Mouse (Mus musculus): ENCODE measurements around the gene Dab1.

The Dab1 gene

DNA sequence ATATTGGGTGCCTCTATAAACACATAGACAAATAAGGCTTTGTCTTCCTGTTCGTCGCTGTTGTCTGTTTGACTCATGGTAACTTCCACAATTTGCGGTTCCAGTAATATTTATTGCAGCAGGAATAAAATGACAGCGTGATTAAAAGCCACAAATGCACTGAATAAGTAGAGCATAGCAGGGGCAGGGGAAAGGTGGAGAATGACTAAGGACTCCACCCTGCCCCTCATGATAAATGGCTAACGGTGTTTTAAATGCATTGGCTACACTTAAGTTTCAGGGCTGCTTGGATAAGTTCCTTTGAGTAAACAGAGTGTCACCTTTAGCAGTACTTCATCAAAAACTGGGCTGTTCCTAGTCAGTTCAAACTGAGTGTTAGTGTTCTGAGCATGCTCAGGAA lies 1000.3 kb downstream of the Dab1 start:
- no peak for DNase-seq

DNA sequence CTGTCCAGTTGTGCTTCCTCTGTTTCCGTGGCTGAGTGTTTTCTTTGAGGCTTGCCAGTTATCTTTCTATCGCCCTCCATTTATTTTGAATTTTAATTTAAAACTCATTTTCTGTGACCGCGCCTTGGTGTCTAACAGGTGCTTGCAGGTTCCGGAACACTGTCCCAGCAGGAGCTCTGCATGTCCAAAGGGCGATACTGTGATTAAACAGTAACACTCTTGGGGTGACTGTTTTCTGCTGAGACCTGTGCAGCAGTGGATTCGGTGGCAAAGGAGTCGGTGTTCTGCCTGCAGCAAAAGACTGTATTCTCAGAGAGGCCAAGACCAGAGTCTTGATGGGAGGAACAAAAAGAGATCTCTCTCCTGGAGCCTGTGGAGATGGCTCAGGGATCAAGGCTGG lies 1006.2 kb downstream of the Dab1 start:
- DNase-seq: peak; percentile 76

- no peak for DNase-seq
Measured at GRCm38 (mm10) chr4:104628708-104629107, 1009.5 kb downstream of the Dab1 start.

- DNase-seq: no peak
Measured at GRCm38 (mm10) chr4:104637016-104637415, 1017.9 kb downstream of the Dab1 start.

DNA sequence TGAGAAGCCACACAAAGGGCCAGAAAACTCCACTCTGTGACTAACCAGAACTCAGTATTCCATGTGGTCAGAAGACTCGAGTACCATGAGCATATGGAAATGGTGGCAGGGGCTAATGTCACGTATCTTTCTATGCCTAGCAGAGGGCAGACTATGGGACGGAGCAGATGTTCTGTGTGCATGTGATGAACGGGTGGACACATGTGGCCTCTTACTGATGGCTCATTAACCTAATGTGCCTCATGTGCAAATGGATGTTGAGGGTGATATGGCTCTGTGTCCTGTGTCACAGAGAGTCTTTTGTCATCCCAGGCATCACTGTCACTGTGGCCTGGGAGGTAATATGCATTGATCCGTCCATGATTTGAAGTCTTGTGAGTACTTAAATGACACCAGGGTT lies 1021.5 kb downstream of the Dab1 start:
- no peak for DNase-seq

- DNase-seq: peak; percentile 38
Measured at GRCm38 (mm10) chr4:104642761-104643469, 1023.8 kb downstream of the Dab1 start.

- no peak for DNase-seq
Measured at GRCm38 (mm10) chr4:104643534-104644356, 1024.6 kb downstream of the Dab1 start.

- DNase-seq: no peak
Measured at GRCm38 (mm10) chr4:104644357-104644630, 1025.1 kb downstream of the Dab1 start.

DNA sequence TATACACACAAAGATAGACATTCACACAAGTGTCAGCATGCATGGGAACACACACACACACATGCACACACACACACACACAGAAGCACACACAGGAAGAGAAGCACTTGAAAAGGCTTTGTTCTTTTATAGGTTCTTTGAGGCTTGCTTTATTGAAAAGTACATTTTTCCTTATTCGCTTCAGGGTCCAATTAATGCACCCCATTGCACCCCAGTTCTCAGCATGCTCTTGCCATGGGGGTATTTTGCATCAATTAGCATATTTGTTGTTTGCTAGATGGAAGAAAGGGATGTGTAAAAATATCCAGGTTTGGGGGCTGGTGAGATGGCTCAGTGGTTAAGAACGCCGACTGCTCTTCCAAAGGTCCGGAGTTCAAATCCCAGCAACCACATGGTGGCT lies 1025.7 kb downstream of the Dab1 start:
- no peak for DNase-seq

DNA sequence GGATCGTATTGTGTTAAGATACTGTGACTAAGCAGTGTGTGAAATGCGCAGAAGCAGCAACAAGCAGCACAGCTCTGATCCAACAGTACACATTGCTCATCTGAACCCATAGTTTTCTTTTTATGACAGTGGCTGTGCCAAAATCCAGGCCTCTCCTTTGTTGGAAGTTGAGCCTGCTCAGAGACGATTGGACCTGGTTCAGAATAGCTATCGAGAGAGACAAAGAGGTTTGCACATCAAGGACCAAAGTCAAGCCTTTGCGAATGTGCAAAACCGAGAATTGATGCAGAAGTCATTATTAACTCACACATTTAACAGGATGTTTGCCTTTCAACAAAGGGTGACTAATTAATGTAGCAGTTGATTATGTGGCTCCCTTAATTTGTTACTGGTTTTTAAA lies 1032.6 kb downstream of the Dab1 start:
- no peak for DNase-seq

DNA sequence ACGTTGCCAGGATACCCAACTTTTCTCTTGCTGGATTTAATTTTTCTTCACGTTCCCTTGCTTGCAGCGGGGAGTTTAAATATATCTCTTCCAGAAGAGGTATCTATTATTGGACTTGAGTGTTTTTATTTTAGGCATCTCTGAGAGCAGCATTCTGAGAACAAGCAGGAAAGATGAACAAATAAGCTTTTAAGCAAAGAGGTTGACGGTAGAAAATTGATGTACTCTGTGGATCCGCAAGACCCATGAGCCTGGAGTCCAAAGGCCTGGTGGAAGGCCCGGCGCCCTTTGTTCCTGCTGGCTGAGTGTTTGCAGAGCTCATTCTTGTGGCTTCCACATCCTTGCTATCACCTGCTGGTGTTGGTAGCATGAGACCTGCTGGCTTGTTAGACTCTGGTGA lies 1037.6 kb downstream of the Dab1 start:
- DNase-seq: peak; percentile 43

- no peak for DNase-seq
Measured at GRCm38 (mm10) chr4:104662841-104663614, 1043.9 kb downstream of the Dab1 start.

- DNase-seq: peak; percentile 62
Measured at GRCm38 (mm10) chr4:104665553-104665952, 1046.4 kb downstream of the Dab1 start.

- DNase-seq: no peak
Measured at GRCm38 (mm10) chr4:104666831-104667551, 1047.8 kb downstream of the Dab1 start.

DNA sequence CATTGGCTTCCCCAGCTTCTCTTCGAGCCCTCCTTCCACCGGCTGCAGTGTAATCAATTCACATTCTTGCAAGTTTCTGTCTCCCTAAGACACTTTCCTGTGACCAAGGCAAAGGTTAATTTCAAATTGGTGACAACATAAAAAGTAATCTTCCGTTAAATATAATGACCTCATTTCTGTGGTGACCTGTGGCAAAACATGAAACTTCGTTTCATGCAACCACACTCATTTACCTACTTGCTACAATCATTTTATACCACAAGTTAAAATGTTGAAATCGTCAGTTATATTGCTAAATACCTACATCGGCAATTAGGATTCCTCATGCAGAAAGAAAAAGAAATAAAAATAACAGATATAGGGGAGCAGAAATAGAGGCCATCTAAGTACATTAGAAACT lies 1048.9 kb downstream of the Dab1 start:
- no peak for DNase-seq

GRCm38 (mm10) chr4:104669406-104669805 lies 1050.2 kb downstream of the Dab1 start:
- no peak for DNase-seq

- no peak for DNase-seq
Measured at GRCm38 (mm10) chr4:104670741-104671140, 1051.6 kb downstream of the Dab1 start.

GRCm38 (mm10) chr4:104673317-104673716 lies 1054.2 kb downstream of the Dab1 start:
- no peak for DNase-seq

GRCm38 (mm10) chr4:104674706-104675105 lies 1055.5 kb downstream of the Dab1 start:
- peak; percentile 26 for DNase-seq

DNA sequence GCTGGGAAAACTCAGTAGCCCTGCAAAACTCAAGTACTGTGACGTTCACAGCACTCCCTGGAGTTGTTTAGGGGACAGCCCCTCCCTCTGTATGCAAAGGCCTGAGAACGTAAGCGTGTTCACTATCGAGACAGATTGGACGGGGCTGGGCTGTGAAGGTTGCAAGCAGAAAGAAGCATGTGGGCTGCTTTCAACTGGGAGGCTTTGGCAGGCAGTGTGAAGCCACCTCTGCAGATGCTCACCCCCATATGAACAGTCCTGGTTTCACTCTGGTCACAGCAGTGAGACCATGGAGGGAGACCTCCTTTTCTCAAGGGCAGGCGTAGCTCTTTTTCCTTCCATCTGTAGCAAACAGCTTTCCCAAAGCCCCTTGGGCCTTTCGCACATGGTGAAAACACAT lies 1059.1 kb downstream of the Dab1 start:
- no peak for DNase-seq

DNA sequence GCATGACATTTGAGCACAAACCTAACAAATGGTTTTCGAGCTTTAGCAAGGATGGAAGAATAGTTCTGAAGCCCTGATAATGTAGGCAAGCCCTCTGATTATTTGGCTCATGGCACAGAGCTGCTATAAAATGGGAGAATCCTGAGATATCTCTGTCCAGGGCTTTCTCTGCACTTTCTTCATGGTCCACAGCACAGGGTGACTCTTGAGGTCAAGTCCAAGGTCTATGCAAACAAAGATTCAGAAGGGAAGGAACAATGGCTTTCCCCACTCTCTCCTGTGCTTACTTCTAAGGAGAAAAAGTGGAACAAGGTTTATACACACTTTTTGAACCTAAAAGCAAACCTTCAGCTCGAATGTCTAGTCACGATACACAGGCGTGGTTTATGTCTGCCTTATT lies 1061.3 kb downstream of the Dab1 start:
- peak; percentile 60 for DNase-seq

GRCm38 (mm10) chr4:104686137-104686809 lies 1067.1 kb downstream of the Dab1 start:
- no peak for DNase-seq

DNA sequence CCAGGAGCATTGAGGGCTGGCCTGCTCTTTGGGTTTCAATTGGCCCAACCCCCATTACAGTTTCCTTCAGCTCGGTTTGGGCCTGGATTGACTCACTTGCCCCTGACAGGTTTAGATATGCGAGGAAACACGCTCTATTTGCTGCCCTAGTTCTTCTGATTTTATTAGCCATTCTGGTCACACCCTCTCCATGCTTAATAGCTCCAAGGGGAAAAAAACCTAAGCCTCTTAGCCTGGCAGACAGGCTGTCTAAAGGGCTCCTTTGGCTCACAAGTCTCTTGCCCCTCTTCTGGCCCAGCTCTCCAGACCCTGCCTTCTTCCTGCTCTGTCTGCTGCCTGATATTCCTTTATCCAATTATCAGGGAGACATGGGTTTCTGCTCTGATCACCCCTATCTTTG lies 1069.9 kb downstream of the Dab1 start:
- peak; percentile 10 for DNase-seq

Data from kidney, adult 9 months (tissue).